ENCODE assay signal across 1 mouse cellular context in genomic region chr11:5879905-5880304, GRCm38 (mm10).
A peak's percentile ranks its signal among the peaks of the same experiment; 100 is the strongest.
TF ChIP-seq lines count a peak whose summit lies in the region.

No protein-coding gene starts in this region.

TF ChIP-seq in CH12.LX, 34 proteins besides CTCF, POLR2A, EP300 and RAD21 (continued from another document):
- TF ChIP-seq ZKSCAN1 (IDR thresholded peaks at IDR 0.05; ENCODE audit: borderline replicate concordance, low read depth, low read length) (no peak), SMC3 (IDR thresholded peaks at IDR 0.05; ENCODE audit: low read depth, low read length) (peak; percentile 63), POLR2AphosphoS2 (IDR thresholded peaks at IDR 0.05; ENCODE audit: low read depth, low read length) (no peak), ZMIZ1 (IDR thresholded peaks at IDR 0.05; ENCODE audit: low read depth, low read length) (no peak), USF1 (IDR thresholded peaks at IDR 0.05; ENCODE audit: low read depth, low read length) (peak; percentile 31; the same call in 1 of the 2 replicates), ZNF384 (IDR thresholded peaks at IDR 0.05; ENCODE audit: low read depth, low read length) (peak; percentile 43; the same call in 1 of the 2 replicates), HCFC1 (IDR thresholded peaks at IDR 0.05; ENCODE audit: low read depth, low read length) (no peak), TCF12 (IDR thresholded peaks at IDR 0.05; ENCODE audit: low read depth, low read length) (no peak), MAX (IDR thresholded peaks at IDR 0.05; ENCODE audit: low read length) (peak; percentile 72), SIN3A (IDR thresholded peaks at IDR 0.05; ENCODE audit: low read length) (no peak), ELF1 (IDR thresholded peaks at IDR 0.05; ENCODE audit: low read depth, low read length) (no peak), NRF1 (IDR thresholded peaks at IDR 0.05; ENCODE audit: low read depth, low read length) (no peak), ETS1 (conservative IDR thresholded peaks at IDR 0.05; ENCODE audit: low read depth, low read length) (no peak), NELFE (IDR thresholded peaks at IDR 0.05; ENCODE audit: low read depth, low read length) (no peak), BHLHE40 (IDR thresholded peaks at IDR 0.05; ENCODE audit: low read depth, low read length) (peak; percentile 29; the same call in 1 of the 2 replicates), MEF2A (IDR thresholded peaks at IDR 0.05; ENCODE audit: borderline replicate concordance, low read depth, low read length) (no peak)
